ENCODE assay signal across 10 mouse cellular contexts in genomic region chr8:93599776-93600175, GRCm38 (mm10).
A peak's percentile ranks its signal among the peaks of the same experiment; 100 is the strongest.
DNase-seq lines count a peak whose midpoint lies in the region; ATAC-seq and TF ChIP-seq lines count a peak whose summit lies in the region.
"Had no signal": no experiment of that assay in that cellular context is flagged by ENCODE, and none has a peak within 500 bp of the region (broad histone marks: within the 10 kb centered on the region; RNA-seq: fewer than 3 reads in every experiment).

No protein-coding gene starts in this region.

- no peaks in the 10 kb centered on the region for H3K27me3 ChIP-seq in intestine, embryonic 14.5 days (replicated peaks; ENCODE audit: control insufficient read depth, insufficient read depth, low read length)
- H3K27me3 ChIP-seq in intestine, postnatal 0 days (replicated peaks; ENCODE audit: control insufficient read depth, insufficient read depth, low read length), result no peaks in the 10 kb centered on the region
- H3K27me3 ChIP-seq: forebrain, embryonic 15.5 days; limb, embryonic 13.5 days had no signal

- H3K9ac ChIP-seq in intestine, embryonic 14.5 days (ENCODE audit: low read length), result no peak overlapping the region
- no peak overlapping the region for H3K9ac ChIP-seq in intestine, postnatal 0 days (ENCODE audit: low read depth, low read length)
- H3K9ac ChIP-seq: forebrain, embryonic 15.5 days; limb, embryonic 13.5 days had no signal

- H3K4me1 ChIP-seq in intestine, embryonic 14.5 days (replicated peaks; ENCODE audit: control insufficient read depth, insufficient read depth, low read length), result peaks cover 13% of the 10 kb centered on the region
- no peaks in the 10 kb centered on the region for H3K4me1 ChIP-seq in intestine, postnatal 0 days (replicated peaks; ENCODE audit: control insufficient read depth, insufficient read depth, low read length)
- H3K4me1 ChIP-seq: limb, embryonic 13.5 days had no signal

- DNase-seq in intestine, embryonic 14.5 days (ENCODE audit: low spot score), result no peak
- DNase-seq in embryo, embryonic 9.5 days (ENCODE audit: extremely low spot score), result peak; percentile 7
- DNase-seq in heart, postnatal 4 days, result peak; percentile 76
- DNase-seq in lung, postnatal 25 days (ENCODE audit: low spot score), result peak; percentile 19
- no peak for DNase-seq in thymus, postnatal 14 days

- H3K4me3 ChIP-seq in intestine, embryonic 14.5 days (ENCODE audit: low read depth, low read length), result no peak overlapping the region
- H3K4me3 ChIP-seq in intestine, postnatal 0 days (ENCODE audit: low read depth, low read length), result no peak overlapping the region
- H3K4me3 ChIP-seq: forebrain, embryonic 15.5 days; limb, embryonic 13.5 days had no signal

- 46% methylated on average over 8 of the region's 8 CpGs for WGBS in intestine, embryonic 14.5 days
- WGBS in intestine, postnatal 0 days, result 33% methylated on average over 8 of the region's 8 CpGs

- no peaks in the 10 kb centered on the region for H3K36me3 ChIP-seq in intestine, embryonic 14.5 days (ENCODE audit: control insufficient read depth, insufficient read depth, low read length)
- H3K36me3 ChIP-seq in intestine, postnatal 0 days (ENCODE audit: control insufficient read depth, insufficient read depth), result no peaks in the 10 kb centered on the region
- H3K36me3 ChIP-seq: forebrain, embryonic 15.5 days; limb, embryonic 13.5 days had no signal

- no peak overlapping the region for H3K4me2 ChIP-seq in intestine, embryonic 14.5 days (ENCODE audit: low read length)
- H3K4me2 ChIP-seq in intestine, postnatal 0 days (replicated peaks; ENCODE audit: low read depth), result no peak overlapping the region
- H3K4me2 ChIP-seq: forebrain, embryonic 15.5 days; limb, embryonic 13.5 days had no signal

- H3K27ac ChIP-seq in intestine, embryonic 14.5 days (ENCODE audit: low read depth), result peak overlapping the region; percentile 20; the same call in 1 of the 2 replicates
- no peak overlapping the region for H3K27ac ChIP-seq in intestine, postnatal 0 days (ENCODE audit: low read depth, low read length)
- H3K27ac ChIP-seq: forebrain, embryonic 15.5 days; limb, embryonic 13.5 days had no signal

- TF ChIP-seq CTCF in intestine, postnatal 0 days (IDR thresholded peaks at IDR 0.05; ENCODE audit: low read depth), result no peak

- no peak for ATAC-seq in intestine, embryonic 14.5 days (replicated peaks; ENCODE audit: low FRiP score, low TSS enrichment, low read depth)
- no peak for ATAC-seq in intestine, postnatal 0 days
- no peak for ATAC-seq in activated CD4-positive, CD25-positive, alpha-beta regulatory T cell, adult 4 months
- no peak for ATAC-seq in inflammation-experienced regulatory T-cells, adult 6 months
- ATAC-seq: forebrain, embryonic 15.5 days had no signal

- no peaks in the 10 kb centered on the region for H3K9me3 ChIP-seq in intestine, embryonic 14.5 days (ENCODE audit: control insufficient read depth, low read length)
- H3K9me3 ChIP-seq in intestine, postnatal 0 days (ENCODE audit: control insufficient read depth), result no peaks in the 10 kb centered on the region
- H3K9me3 ChIP-seq: forebrain, embryonic 15.5 days; limb, embryonic 13.5 days had no signal

Comparison
In these comparisons a context has a peak if more than half of its experiments do, and no peak if none do; other contexts are left out.
1. DNase-seq: peak in embryo, embryonic 9.5 days (single experiment), heart, postnatal 4 days (single experiment) and lung, postnatal 25 days (single experiment); none in intestine, embryonic 14.5 days (single experiment) and thymus, postnatal 14 days (single experiment).